Mouse (Mus musculus): Measurements from ENCODE around the gene 4930558K02Rik. TPM values are rescaled to one million over a fixed set of nuclear protein-coding genes. Genes with fewer than 3 reads are reported as not detected.

4930558K02Rik gene
- polyA plus RNA-seq, 1 experiment = not detected

DNA sequence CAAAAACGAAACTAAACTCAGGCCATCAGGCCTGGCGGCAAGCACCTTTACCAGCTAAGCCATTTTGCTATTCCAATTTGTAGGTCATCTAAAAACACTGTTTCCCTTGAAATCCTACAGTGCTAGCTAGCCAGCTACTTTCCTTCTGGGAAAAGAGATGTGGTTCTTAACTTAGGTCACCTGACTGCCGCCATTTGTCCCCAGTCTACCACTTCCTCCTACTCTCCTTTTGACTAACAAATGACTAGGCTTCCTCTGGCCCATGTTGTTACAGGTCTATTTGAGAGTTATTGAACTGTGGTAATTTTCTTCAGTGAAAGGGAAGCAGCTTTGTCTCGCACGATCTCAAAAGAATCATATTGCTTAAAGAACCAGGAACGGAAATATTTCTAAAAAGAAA lies 57.5 kb downstream of the 4930558K02Rik start:
- Histone ChIP-seq H3K4me2 (ENCODE audit: low read depth) (no peak overlapping the region), H3K27me3 (ENCODE audit: control insufficient read depth, insufficient read depth, insufficient read length) (peaks cover 12% of the 10 kb centered on the region), H3K36me3 (ENCODE audit: control insufficient read depth, insufficient read depth) (no peaks in the 10 kb centered on the region), H3ac (ENCODE audit: control insufficient read depth, insufficient read length) (no peak overlapping the region), H3K79me2 (ENCODE audit: control insufficient read depth, insufficient read depth) (no peaks in the 10 kb centered on the region), H3K4me3 (no peak overlapping the region)
- TF ChIP-seq TCF12 (IDR thresholded peaks at IDR 0.05; ENCODE audit: insufficient read depth, poor library complexity, severe bottlenecking) (no peak), POLR2A (IDR thresholded peaks at IDR 0.05; ENCODE audit: insufficient read length, low read depth) (no peak), MYOG (IDR thresholded peaks at IDR 0.05; ENCODE audit: control insufficient read depth in 1 of 3, insufficient read depth in 1 of 3, insufficient read length in 2 of 3, low read depth in 2 of 3) (no peak), TCF3 (IDR thresholded peaks at IDR 0.05; ENCODE audit: insufficient read length, low read depth) (no peak), CEBPB (IDR thresholded peaks at IDR 0.05; ENCODE audit: insufficient read depth, poor library complexity, severe bottlenecking) (no peak), USF1 (IDR thresholded peaks at IDR 0.05; ENCODE audit: low read depth) (no peak), POLR2AphosphoS2 (IDR thresholded peaks at IDR 0.05; ENCODE audit: insufficient read length, low read depth) (no peak), MAX (IDR thresholded peaks at IDR 0.05; ENCODE audit: low read depth) (no peak), SRF (IDR thresholded peaks at IDR 0.05; ENCODE audit: control insufficient read depth, insufficient read length, low read depth) (no peak), REST (IDR thresholded peaks at IDR 0.05; ENCODE audit: insufficient read depth, insufficient read length) (no peak), MYOD1 (IDR thresholded peaks at IDR 0.05; ENCODE audit: control insufficient read depth in 1 of 3, insufficient read length in 2 of 3, low read depth in 2 of 3) (no peak), E2F4 (IDR thresholded peaks at IDR 0.05; ENCODE audit: insufficient read depth) (no peak)

DNA sequence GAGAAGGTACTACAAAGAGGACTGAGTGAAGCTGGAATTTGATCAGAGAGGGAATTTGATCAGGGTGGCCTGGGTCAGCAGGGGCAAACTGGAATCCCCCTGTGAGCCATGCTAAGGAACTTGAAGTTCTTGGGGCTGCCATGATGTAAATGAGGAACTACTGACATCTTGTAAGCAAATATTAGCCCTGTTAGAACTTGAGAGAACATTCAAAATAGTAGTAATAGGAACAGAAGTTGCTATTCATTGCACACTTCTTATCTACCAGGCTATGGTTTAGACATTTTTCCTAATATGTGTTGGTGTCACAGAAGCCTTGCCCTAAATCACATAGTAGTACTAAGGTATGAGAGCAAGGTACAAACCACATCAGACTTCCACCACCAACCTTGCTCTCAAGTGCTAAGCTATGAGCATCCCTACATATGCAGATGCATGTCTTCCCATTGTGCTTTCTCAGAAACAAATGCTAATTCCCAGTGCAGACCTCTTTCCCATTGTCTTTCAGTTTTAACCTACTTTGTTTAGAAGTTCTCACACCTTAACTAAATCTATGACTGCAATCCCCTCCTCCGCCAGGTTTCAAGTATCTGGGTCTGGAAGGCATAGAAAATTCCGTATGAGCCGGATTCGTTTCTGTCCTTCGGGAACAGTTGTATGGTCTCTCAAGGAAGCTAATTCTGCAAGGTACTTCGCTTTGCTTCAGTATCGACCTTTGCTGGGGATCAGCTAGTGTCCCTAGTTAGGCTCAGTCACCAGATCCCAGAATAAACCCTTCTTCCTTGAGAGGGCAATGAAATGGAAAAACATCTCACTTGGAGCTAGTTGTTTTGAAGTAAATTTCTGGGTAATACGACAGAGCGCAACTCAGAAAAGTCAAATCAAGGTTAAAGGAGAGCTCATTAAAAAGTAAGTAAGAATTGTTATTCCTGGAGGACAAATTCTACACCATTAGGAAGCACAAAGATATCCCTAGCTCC lies 58.7 kb downstream of the 4930558K02Rik start:
- H3K4me3 ChIP-seq = no peak overlapping the region
- no peaks in the 10 kb centered on the region for H3K79me2 ChIP-seq (ENCODE audit: control insufficient read depth, insufficient read depth)
- no peaks in the 10 kb centered on the region for H3K36me3 ChIP-seq (ENCODE audit: control insufficient read depth, insufficient read depth)
- no peak for TF ChIP-seq TCF3 (IDR thresholded peaks at IDR 0.05; ENCODE audit: insufficient read length, low read depth)
- H3ac ChIP-seq (ENCODE audit: control insufficient read depth, insufficient read length) = no peak overlapping the region
- H3K4me2 ChIP-seq (ENCODE audit: low read depth) = no peak overlapping the region
- H3K27me3 ChIP-seq (ENCODE audit: control insufficient read depth, insufficient read depth, insufficient read length) = peaks cover 12% of the 10 kb centered on the region

DNA sequence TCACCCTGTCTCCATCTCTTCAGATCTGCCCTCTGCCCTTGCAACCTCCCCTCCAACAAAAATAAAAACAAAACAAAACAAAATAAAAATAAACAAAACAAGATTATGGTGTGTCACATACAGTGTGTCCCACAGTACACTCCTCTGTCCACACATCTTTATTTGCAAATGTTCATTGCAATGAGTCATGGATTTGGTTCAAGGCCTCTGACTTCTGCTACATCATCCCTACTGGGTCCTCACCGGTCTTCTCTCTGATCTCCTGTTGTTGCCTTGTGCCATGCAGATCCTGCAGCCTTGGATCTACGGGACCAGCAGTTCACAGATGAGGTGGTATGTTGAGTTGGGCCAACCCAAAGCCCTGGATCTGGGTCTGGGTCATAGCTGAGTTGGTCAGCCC lies 59.8 kb downstream of the 4930558K02Rik start:
- no peak overlapping the region for H3K4me3 ChIP-seq

DNA sequence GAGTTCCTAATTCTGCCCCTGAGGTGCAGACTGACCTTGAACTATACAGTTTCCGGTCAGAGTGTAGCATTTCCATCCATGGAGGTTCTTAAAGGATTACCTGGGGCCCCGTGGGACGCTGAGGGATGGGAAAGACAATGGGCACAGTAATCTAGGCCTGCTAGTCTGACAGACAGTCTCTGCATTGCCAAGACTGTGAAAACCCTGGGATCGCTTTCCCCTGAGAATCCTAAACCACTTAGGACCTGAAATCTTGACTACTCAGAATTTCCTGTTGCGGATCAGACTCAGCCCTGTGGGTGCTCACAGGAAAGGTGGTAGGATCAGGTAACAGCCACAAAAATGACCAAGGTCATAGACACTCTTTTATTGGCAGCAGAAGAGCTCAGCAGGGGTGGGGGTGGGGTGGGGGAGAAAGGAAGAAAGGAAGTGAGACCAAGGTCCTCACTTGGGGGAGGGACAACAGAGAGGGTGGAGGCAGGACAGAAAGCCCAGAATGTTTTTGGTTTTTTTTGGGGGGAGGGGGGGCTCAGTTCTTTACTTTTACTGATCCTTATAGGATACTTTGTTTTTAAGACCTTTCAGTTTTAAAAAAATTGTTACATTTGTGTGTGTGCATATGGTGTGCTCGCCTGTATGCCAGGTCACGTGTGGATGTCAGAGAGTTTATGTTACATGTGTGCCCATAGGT lies 60.6 kb downstream of the 4930558K02Rik start:
- no peak overlapping the region for H3K4me2 ChIP-seq (ENCODE audit: low read depth)
- no peaks in the 10 kb centered on the region for H3K36me3 ChIP-seq (ENCODE audit: control insufficient read depth, insufficient read depth)
- H3K27me3 ChIP-seq (ENCODE audit: control insufficient read depth, insufficient read depth, insufficient read length) = peaks cover 16% of the 10 kb centered on the region
- no peaks in the 10 kb centered on the region for H3K79me2 ChIP-seq (ENCODE audit: control insufficient read depth, insufficient read depth)
- H3ac ChIP-seq (ENCODE audit: control insufficient read depth, insufficient read length) = no peak overlapping the region
- TF ChIP-seq POLR2A (IDR thresholded peaks at IDR 0.05; ENCODE audit: insufficient read length, low read depth) (no peak), REST (IDR thresholded peaks at IDR 0.05; ENCODE audit: insufficient read depth, insufficient read length) (no peak), TCF3 (IDR thresholded peaks at IDR 0.05; ENCODE audit: insufficient read length, low read depth) (no peak), MYOD1 (IDR thresholded peaks at IDR 0.05; ENCODE audit: control insufficient read depth in 1 of 3, insufficient read length in 2 of 3, low read depth in 2 of 3) (no peak), CEBPB (IDR thresholded peaks at IDR 0.05; ENCODE audit: insufficient read depth, poor library complexity, severe bottlenecking) (no peak), MAX (IDR thresholded peaks at IDR 0.05; ENCODE audit: low read depth) (no peak), TCF12 (IDR thresholded peaks at IDR 0.05; ENCODE audit: insufficient read depth, poor library complexity, severe bottlenecking) (no peak)
- no peak overlapping the region for H3K4me3 ChIP-seq

More for the DNA sequence above, 59.8 kb downstream of the 4930558K02Rik start:
- no peak overlapping the region for H3K4me2 ChIP-seq (ENCODE audit: low read depth)
- no peaks in the 10 kb centered on the region for H3K79me2 ChIP-seq (ENCODE audit: control insufficient read depth, insufficient read depth)
- no peaks in the 10 kb centered on the region for H3K36me3 ChIP-seq (ENCODE audit: control insufficient read depth, insufficient read depth)
- no peak overlapping the region for H3ac ChIP-seq (ENCODE audit: control insufficient read depth, insufficient read length)
- no peak for TF ChIP-seq SRF (IDR thresholded peaks at IDR 0.05; ENCODE audit: control insufficient read depth, insufficient read length, low read depth)
- TF ChIP-seq MYOD1 (IDR thresholded peaks at IDR 0.05; ENCODE audit: control insufficient read depth in 1 of 3, insufficient read length in 2 of 3, low read depth in 2 of 3) = no peak
- TF ChIP-seq REST (IDR thresholded peaks at IDR 0.05; ENCODE audit: insufficient read depth, insufficient read length) = no peak
- TF ChIP-seq TCF12 (IDR thresholded peaks at IDR 0.05; ENCODE audit: insufficient read depth, poor library complexity, severe bottlenecking) = no peak
- no peak for TF ChIP-seq TCF3 (IDR thresholded peaks at IDR 0.05; ENCODE audit: insufficient read length, low read depth)
- no peak for TF ChIP-seq CEBPB (IDR thresholded peaks at IDR 0.05; ENCODE audit: insufficient read depth, poor library complexity, severe bottlenecking)
- no peak for TF ChIP-seq POLR2AphosphoS2 (IDR thresholded peaks at IDR 0.05; ENCODE audit: insufficient read length, low read depth)
- TF ChIP-seq POLR2A (IDR thresholded peaks at IDR 0.05; ENCODE audit: insufficient read length, low read depth) = no peak
- TF ChIP-seq E2F4 (IDR thresholded peaks at IDR 0.05; ENCODE audit: insufficient read depth) = no peak
- TF ChIP-seq MAX (IDR thresholded peaks at IDR 0.05; ENCODE audit: low read depth) = no peak
- no peak for TF ChIP-seq MYOG (IDR thresholded peaks at IDR 0.05; ENCODE audit: control insufficient read depth in 1 of 3, insufficient read depth in 1 of 3, insufficient read length in 2 of 3, low read depth in 2 of 3)
- TF ChIP-seq USF1 (IDR thresholded peaks at IDR 0.05; ENCODE audit: low read depth) = no peak
- peaks cover 12% of the 10 kb centered on the region for H3K27me3 ChIP-seq (ENCODE audit: control insufficient read depth, insufficient read depth, insufficient read length)
